Mouse (Mus musculus) heart, adult 18-20 months (tissue): ENCODE results near the gene Wdr53. TPM values are rescaled to one million over a fixed set of nuclear protein-coding genes. Genes with fewer than 3 reads are reported as not detected.
A peak's percentile ranks its signal among the peaks of the same experiment; 100 is the strongest.

Experiments used
- DNase-seq, 2 experiments: peaks; one replicate each; pipeline ENCODE4 v3.0.0; 2021 to 2022; ENCODE audit warnings: mixed read lengths in 1 of 2
- long read RNA-seq, 2 experiments: library from polyadenylated mRNA; stranded (forward); transcript quantifications; one replicate each; pipeline ENCODE4 v2.0.0; 2021
- total RNA-seq, 2 experiments: library from RNA; stranded (reverse); gene quantifications; 2 replicates each; pipeline ENCODE4 v1.2.3; 2021

The Wdr53 gene
- total RNA-seq: 1 to 10 TPM; 6.9 to 7.4 TPM
- long read RNA-seq, experiment 1, partial matches to known transcripts: 1 of 2 reads
- long read RNA-seq, experiment 1, other reads (novel, unspliced or antisense): 0 of 2 reads
- long read RNA-seq, experiment 2, partial matches to known transcripts: 1 of 4 reads
- long read RNA-seq, experiment 2, other reads (novel, unspliced or antisense): 1 of 4 reads

- peak; percentile 97 to 99 for DNase-seq
These were observed at the start of gene Wdr53, which contains the start of gene Fbxo45 for GRCm38 (mm10) chr16:32246952-32247370. Gene Wdr53 (plus strand): TSS chr16:32247227. Gene Fbxo45 (minus strand): TSS chr16:32247158.

DNA sequence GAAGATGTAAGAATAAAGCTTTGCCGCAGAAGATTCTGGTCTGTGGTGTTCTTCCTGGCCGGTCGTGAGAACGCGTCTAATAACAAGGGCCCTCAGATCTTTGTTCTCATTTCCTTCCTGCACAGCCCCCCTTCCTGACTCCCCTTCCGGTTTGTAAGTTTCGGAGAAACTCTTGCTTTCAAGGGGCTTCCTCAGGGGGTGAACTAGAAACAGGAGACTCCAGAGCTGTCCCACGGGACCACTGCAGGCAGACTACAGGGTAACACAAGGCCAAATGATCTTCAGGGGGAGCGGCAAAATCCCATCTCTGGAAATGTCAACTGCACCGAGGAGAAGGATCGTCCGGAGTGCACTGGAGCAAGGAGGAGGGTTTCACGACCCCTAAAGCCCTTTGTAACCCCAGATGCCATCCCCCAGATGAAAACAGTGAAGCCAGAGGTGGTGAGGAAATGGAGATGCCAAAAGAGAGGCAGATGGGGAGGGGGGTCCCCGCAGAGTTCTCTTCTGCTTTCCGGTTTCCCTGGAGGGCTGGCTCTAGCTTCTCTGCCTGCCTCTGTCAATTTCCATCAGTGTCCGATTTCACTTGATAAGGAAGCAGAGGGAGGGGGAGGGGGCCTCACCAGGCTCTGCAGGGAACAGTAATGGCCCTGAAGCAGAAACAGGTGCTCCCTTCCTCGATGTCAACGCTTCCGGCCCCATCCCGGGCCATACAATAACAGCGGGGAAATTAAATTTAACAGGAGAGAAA lies 46.6 kb upstream of the Wdr53 start:
- DNase-seq: peak; percentile 34 to 44

DNA sequence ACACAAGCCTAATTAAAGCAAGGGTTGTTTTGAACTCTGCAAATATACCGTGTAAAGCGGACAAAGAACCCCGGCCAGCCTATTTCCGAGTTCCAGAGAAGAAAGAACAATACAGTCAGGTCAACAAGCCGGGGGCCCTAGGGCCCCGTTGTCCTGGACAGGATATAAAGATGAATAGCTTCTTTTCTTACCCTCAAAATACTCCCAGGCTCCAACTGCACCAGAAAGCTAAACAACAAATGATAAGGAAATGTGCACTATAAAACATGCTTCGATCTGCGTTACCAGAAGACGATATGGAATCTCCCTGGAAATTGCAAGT lies 46.1 kb upstream of the Wdr53 start:
- DNase-seq: no peak

- peak; percentile 85 to 87 for DNase-seq
These were observed 44.3 kb upstream of the Wdr53 start for GRCm38 (mm10) chr16:32202681-32203080.

GRCm38 (mm10) chr16:32204902-32205301 lies 42.1 kb upstream of the Wdr53 start:
- DNase-seq: peak; percentile 17 to 56

DNA sequence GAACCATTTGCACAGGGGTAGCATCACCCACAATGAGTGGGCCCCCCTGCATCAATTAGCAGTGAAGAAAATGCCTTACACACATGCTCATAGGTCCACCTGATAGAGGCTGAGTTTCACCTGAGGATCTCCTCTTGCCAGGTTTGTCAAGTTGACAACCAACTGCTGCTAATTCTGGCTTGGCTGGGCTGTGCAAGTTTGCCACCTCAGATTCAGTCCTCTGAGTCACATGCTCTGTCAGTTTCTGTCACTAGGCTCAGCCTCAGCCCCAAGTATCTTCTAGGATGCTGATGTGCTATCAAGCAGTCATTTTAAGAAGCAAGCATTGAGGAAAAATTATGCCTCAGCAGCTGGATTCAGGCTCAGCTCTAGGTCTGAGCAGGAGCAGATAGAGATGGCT lies 32.9 kb upstream of the Wdr53 start:
- peak in 1 of 2 experiments; percentile 41 for DNase-seq

DNA sequence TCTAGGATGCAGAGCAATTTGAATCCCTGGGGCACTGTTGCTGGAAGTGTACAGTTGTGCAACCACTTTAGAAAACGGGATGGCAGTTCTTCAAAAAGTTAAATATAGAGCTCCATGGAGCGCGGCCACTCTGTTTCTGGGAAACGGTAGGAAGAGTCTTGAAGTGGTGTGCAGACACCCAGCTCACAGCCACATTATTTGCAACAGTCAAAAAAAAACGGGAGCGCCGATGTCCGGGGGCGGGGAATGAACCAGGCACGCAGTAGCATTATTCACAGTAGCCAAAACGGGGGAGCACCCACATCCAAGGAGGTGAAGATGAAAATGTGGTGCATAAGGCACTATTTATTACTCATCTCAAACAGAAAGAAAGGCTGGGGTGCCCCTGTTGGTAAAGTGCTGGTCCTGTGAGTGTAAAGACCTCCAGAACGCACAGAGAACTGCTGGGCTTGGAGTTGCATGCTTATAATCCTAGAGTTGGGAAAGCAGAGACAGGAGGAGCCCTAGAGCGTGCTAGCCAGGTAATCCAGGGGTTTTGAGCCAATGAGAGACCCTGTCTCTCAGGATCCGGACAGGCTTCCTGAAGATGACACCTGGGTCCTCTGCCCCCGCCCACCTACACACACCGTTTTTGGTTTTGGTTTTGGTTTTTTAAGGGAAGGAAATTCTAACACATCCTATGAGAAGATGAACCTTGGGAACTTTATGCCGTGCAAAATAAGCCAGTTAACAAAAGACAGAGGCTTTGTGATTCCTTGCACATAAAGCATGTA lies 32.0 kb upstream of the Wdr53 start:
- DNase-seq: peak; percentile 36 to 46

DNA sequence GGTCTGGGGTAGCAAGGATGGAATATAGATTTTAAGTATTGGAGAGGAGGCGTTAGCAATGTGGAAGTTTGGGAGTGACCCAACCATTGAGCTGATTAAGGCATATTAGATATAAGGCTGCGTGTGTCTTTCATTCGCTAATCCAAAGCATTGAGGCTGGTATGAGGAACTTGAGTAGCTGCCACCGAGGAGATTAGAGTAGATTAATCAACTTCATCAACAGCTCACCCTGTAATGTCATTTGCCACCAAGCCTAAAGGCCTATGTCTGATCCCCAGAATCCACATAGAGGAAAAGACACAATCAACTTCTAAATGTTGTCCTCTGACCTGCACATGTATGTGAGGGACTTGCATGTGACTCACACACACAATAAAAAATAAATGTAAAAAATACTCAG lies 25.2 kb upstream of the Wdr53 start:
- no peak for DNase-seq

DNA sequence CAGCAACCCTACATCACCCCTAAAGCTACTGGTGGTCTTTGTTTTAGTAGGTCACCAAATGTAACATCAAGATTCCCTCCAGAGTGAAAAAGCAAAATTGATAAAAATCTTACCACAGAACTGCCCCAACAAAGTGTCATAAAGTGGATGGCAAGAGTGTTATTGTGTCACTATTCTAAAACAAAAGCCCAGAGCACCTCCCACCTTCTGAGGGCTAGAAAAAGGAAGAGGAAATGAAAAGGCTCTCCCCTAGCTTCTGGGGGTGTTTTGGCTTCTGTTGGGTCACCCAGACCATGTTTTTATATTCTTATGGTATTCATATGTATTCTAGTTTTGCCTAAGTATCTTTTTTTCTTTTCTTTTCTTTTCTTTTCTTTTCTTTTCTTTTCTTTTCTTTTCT lies 24.6 kb upstream of the Wdr53 start:
- no peak for DNase-seq

- peak; percentile 42 to 53 for DNase-seq
These were observed 15.0 kb upstream of the Wdr53 start for GRCm38 (mm10) chr16:32232050-32232449.

DNA sequence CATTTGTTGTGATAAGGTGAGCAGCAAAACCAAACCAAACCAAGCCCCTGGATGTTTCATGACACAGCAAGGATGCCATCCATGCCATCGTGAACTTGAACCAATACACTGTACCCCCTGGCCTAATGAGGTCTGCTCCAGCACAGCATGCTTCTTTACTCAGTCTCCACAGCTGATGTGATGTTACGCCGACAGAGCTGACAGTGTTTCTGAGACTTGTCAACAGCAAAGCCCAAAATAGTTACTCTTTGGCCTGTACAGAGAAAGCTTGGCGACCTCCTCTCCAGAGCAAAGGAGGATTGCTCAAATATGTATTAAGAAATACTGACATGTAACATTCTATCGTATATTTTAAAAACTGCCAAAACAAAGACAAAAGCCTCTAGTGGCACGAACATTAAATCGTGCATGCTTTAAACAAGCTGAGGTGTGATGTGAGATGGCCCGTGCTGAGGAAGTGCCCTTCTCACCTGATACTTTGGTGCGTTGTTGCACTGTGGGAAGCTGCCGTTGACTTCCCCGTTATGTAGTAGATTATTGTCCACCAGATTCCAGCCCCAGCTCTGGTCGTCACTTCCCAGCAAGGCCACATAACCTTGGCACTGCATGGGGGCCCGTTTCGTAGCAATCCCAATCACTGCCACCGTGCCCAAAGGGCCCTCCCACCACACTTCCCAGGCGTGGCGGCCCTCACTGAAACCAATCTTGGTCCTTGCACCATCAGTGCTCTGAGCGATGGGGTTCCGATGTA lies 8.9 kb upstream of the Wdr53 start:
- peak; percentile 35 to 56 for DNase-seq

GRCm38 (mm10) chr16:32239428-32240312 lies 7.4 kb upstream of the Wdr53 start:
- no peak for DNase-seq

DNA sequence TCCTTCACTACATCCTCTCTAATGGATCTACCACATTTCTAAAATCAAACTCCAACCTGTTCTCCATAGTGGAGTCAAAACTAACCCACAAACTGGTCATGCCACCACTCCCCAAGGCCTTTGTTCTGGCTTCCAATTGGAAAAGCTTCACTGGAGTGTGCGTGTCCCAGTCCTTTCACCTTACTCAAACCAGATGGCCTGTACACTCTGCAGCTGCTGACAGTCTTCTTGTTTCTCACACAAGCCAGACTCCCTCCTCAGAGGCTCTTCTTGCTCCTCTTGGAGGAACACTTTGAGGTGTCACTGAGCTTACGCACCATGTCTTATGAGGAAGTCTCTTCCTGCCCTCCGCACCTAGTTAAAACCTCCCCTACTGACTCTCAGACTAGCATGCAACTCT lies 3.1 kb upstream of the Wdr53 start:
- no peak for DNase-seq

DNA sequence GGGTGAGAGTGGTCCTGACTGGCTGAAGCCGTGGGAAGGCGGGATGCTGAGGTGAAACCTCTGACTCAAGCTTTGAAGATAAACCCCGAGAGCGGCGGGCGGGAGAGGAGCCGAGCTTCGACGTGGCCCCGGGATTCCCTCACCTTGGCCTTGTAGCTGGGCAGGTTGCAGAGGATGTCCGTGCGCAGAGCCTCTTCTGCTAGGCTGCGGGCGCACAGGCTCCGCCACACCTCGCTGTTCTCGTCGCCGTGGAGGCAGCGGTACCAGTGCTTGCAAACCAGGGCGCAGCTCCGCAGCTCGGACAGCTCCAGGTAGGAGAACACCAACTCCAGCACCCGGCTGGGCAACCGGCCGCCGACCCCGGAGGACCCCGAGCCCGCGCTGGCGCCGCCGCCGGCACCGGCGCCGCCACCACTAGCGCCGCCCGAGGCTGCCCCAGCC lies 656 bp upstream of the Wdr53 start:
- DNase-seq: peak; percentile 40 to 46

GRCm38 (mm10) chr16:32264225-32264624 lies 17.2 kb downstream of the Wdr53 start:
- DNase-seq: peak; percentile 11 to 39

DNA sequence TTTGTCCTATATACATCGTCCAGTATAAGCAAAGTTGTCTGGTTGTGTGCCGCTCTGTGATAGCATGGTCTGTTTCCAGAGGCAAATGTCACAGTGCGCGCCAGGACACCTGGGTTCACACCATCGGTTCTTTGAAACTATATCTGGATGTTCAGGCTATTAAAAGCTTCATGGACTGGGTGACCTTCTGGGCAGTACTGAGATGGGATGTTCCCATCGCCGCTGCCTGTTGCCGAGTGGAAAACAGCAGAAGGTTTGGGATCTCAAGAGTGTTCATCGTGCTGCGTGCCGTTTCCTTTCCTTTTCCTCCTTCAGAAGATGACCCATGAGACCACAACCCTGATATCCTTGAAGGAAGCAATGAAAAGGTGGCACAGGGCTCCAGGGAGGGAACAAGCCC lies 24.3 kb downstream of the Wdr53 start, which contains the start of gene Smco1:
Gene Smco1 (plus strand): TSS at position 178 of the 400 bp plus-strand sequence.
- DNase-seq: peak; percentile 57 to 66

GRCm38 (mm10) chr16:32273338-32273737 lies 26.3 kb downstream of the Wdr53 start:
- no peak for DNase-seq

DNA sequence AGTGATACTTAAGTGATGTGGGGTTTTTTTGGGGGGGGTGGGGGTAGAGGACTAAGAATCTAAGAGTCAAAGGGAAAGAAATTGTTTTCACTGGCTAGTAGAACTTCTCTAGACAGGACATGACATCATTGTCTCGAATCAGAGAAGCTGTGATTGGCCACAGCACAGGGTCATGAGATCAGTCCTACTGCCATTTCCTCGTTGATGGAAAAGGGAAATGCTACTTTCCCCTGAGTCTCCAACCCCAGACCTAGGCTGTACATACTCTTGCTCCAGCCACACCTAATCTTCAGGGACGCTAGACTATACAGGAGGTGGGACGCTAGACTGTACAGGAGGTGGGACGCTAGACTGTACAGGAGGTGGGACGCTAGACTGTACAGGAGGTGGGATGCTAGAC lies 28.0 kb downstream of the Wdr53 start:
- DNase-seq: no peak

GRCm38 (mm10) chr16:32275830-32276229 lies 28.8 kb downstream of the Wdr53 start:
- DNase-seq: no peak

DNA sequence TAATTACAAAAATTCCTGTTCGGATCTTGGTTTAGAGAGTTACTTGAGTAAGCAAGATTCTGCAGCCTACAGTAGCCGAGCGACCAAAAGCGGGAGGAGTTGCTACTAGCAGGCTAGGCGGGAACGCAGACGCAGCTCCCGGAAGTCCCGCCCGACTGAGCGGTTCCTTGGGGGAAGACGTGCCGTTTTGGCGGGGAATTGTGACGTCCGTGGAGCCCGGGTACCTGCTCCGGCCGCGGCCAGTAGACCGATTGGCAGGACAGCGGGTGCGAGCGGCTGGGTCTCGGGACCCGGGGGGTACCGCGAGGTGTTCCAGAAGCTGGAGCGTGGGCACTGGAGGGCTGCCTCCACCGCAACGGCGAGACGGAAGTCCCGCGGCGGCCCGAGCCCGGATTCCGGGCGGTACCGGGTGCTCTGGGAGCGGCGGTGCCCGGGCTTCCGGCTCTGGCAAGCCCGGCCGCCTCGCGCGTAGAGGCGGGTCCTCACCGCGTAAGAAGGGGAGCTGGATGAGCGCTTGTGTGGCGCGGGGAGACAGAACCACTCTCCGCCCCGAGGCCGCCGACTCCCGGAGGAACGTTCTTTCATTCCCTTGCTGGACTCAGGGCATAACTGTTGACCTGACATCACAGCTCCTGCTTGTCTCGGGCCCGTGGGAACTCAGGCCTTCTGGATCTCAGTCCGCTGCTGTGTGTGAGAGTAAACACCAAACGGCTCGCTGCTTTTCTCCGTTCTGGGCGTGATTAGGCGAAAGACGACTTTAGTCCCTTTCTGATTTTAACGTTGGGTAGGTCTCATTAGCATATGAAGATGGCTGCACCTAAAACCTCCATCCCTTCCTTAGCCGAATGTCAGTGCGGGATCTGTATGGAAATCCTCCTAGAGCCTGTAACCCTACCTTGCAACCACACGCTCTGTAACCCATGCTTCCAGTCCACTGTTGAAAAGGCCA lies 30.6 kb downstream of the Wdr53 start, which contains the start of gene Rnf168:
Gene Rnf168 (plus strand): TSS at position 152 of the 949 bp plus-strand sequence.
- peak; percentile 95 to 96 for DNase-seq
